Mouse (Mus musculus) B cell, adult 62 days (primary cell): ENCODE data around the gene Olfr1156. TPM values are rescaled to one million over a fixed set of nuclear protein-coding genes. Genes with fewer than 3 reads are reported as not detected.

Experiments
- total RNA-seq: library from RNA; stranded (reverse); gene quantifications from 4 replicates; pipeline ENCODE4 v1.2.4, GENCODE M21; 2023

The Olfr1156 gene
- total RNA-seq, result not detected in 4 replicates

DNA sequence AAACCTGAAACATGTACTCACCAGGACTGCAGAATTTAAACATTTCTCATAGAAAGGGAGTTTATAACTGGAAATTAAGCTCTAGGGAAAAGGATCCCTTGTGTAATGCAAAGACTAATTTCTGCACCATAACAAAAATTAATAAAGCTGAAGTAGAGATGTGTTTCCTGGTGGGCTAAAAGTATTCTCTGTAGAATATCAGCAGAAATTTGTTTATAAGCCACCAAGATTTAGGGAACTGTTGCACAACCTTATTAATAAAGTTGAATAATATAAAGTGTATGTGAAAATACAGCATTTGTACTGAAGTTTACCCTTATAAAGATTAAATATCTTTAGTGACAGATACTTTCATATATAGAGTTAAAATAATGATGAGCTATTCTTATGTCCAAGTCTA lies at the start of gene Olfr1156:
Gene Olfr1156, minus strand, starts transcription at position 101 of the 400 bp plus-strand sequence.

GRCm38 (mm10) chr2:87989813-87990212 lies 36.9 kb upstream of the Olfr1156 start, which contains the start of gene Olfr1158:
Gene Olfr1158, plus strand, starts transcription at chr2:87990113.

DNA sequence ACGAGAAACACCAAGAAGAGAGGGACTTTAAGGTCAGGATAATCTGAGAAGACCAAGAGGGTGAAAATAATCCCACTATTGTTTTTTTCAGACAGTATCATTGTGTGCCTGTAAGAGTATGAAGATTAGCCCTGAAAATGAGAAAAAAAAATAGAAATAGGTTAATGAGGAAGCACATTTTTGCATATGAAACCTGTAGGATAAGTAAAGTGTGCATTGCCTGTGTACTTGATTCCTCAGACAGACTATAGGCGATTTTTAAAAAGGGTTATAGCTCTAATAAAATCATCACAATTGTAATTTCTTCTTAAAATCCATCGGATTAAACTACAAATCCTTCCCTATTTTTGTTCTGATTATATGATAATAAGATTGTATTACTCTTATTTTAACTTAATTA lies 21.7 kb upstream of the Olfr1156 start, which contains the start of gene Olfr74:
Gene Olfr74, minus strand, starts transcription at position 101 of the 400 bp plus-strand sequence.

DNA sequence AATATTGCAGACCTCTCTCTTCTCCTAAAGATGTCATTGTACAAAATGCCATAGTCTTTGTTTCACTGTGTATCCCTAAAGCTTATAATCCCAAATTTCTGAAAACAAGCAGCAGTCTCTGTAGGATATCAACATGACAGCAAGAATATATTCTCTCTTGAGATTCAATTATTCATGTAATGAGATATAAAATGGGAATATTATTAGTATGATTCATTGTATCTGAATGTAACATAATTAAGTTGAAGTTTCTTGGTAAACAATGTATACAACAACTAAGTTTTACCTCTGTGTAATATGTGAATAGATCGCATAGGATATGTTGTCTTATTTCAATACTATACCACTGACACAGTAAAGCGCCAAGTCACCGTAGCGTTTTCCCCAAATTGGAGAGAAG lies 15.3 kb upstream of the Olfr1156 start, which contains the start of gene Olfr1157:
Gene Olfr1157, minus strand, starts transcription at position 101 of the 400 bp plus-strand sequence.

DNA sequence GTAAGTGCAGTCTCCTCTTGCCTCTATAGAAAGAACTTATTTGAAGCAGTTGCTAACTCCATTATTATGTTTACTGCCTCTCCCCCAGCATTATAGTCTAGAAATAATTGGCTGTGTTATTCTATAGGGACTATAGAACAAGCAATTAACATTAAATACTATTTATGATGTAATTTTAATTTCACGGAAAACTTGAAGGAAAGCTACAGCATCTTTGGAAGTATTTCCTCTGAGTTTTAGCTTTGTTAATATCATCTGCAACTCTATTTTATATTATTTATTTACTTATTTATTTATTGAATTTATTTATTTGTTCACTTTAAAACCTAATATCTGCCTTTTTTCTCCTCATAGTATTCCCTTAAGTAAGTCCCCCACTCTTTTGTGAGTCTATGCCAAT lies 7.9 kb downstream of the Olfr1156 start, which contains the start of gene Olfr1155:
Gene Olfr1155, minus strand, starts transcription at position 101 of the 400 bp plus-strand sequence.

DNA sequence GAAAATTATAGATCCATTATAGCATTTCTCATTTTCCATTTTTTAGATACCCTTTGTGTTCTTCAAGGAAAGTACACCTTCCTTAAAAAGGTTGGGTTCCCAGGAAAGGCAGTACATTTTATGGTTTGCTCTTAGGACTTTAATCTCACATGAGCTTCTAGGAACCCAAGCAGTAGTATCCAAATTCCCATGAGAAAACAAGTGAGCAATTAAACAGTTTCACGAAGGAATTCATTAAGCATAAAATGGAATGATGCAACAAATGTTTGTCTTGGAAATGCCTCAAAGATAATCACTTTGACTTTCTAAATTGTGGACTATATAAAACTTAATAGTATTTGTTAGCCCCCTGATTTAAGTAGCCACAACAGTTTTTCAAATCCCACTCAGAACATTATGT lies 47.8 kb downstream of the Olfr1156 start, which contains the start of gene Olfr1154:
Gene Olfr1154, minus strand, starts transcription at position 101 of the 400 bp plus-strand sequence.

Other genes with a start within 250 kb of the Olfr1156 start
- gene Olfr1137, start 239.9 kb downstream of the Olfr1156 start, total RNA-seq, result not detected in 4 replicates
- gene Olfr1138, start 213.1 kb downstream of the Olfr1156 start, total RNA-seq, result not detected in 4 replicates
- not detected in 4 replicates for gene Olfr1140, start 209.3 kb downstream of the Olfr1156 start, total RNA-seq
- not detected in 4 replicates for gene Olfr1141, start 199.1 kb downstream of the Olfr1156 start, total RNA-seq
- not detected in 4 replicates for gene Olfr152, start 173.6 kb downstream of the Olfr1156 start, total RNA-seq
- gene Olfr1143, start 152.5 kb downstream of the Olfr1156 start, total RNA-seq, result not detected in 4 replicates
- not detected in 4 replicates for gene Olfr1145, start 143.3 kb downstream of the Olfr1156 start, total RNA-seq
- not detected in 4 replicates for gene Olfr1148, start 122.6 kb downstream of the Olfr1156 start, total RNA-seq
- not detected in 4 replicates for gene Olfr1150-ps1, start 109.1 kb downstream of the Olfr1156 start, total RNA-seq
- gene Olfr1151, start 97.2 kb downstream of the Olfr1156 start, total RNA-seq, result not detected in 4 replicates
- not detected in 4 replicates for gene Olfr1152, start 86.6 kb downstream of the Olfr1156 start, total RNA-seq
- gene Olfr1153, start 58.1 kb downstream of the Olfr1156 start, total RNA-seq, result not detected in 4 replicates
- gene Olfr1154, start 47.9 kb downstream of the Olfr1156 start, total RNA-seq, result not detected in 4 replicates
- gene Olfr1155, start 8.0 kb downstream of the Olfr1156 start, total RNA-seq, result not detected in 4 replicates
- gene Olfr1157, start 15.2 kb upstream of the Olfr1156 start, total RNA-seq, result not detected in 4 replicates
- not detected in 4 replicates for gene Olfr74, start 21.6 kb upstream of the Olfr1156 start, total RNA-seq
- gene Olfr1158, start 37.0 kb upstream of the Olfr1156 start, total RNA-seq, result not detected in 4 replicates
- gene Olfr1160, start 55.2 kb upstream of the Olfr1156 start, total RNA-seq, result not detected in 4 replicates
- not detected in 4 replicates for gene Olfr1161, start 69.7 kb upstream of the Olfr1156 start, total RNA-seq
- gene Olfr73, start 84.6 kb upstream of the Olfr1156 start, total RNA-seq, result not detected in 4 replicates
- gene Olfr1162, start 98.0 kb upstream of the Olfr1156 start, total RNA-seq, result not detected in 4 replicates
- not detected in 4 replicates for gene Olfr1163, start 118.7 kb upstream of the Olfr1156 start, total RNA-seq
- gene Olfr1164, start 140.9 kb upstream of the Olfr1156 start, total RNA-seq, result not detected in 4 replicates
- not detected in 4 replicates for gene Olfr1166, start 175.2 kb upstream of the Olfr1156 start, total RNA-seq
- gene Olfr1167, start 202.1 kb upstream of the Olfr1156 start, total RNA-seq, result not detected in 4 replicates
- gene Olfr1168, start 228.8 kb upstream of the Olfr1156 start, total RNA-seq, result not detected in 4 replicates